Mouse (Mus musculus): ENCODE measurements around the gene Pou1f1. TPM values are rescaled to one million over a fixed set of nuclear protein-coding genes. Genes with fewer than 3 reads are reported as not detected.

Gene Pou1f1
- polyA plus RNA-seq, 1 experiment from 2014 or later, result 0.09 TPM

- Histone ChIP-seq H3K4me3 (no peak overlapping the region), H3K27me3 (no peaks in the 10 kb centered on the region), H3K36me3 (peaks cover 13% of the 10 kb centered on the region), H3K9ac (no peak overlapping the region), H3K27ac (no peak overlapping the region), H3K4me1 (replicated peaks) (0 out of 2 replicates have a peak, but pooled peaks cover under 1% of the 10 kb centered on the region), H3K4me2 (no peak overlapping the region), H3K9me3 (no peaks in the 10 kb centered on the region)
- WGBS, result 89% methylated on average over 7 of the region's 7 CpGs
- ATAC-seq (ENCODE audit: low FRiP score), result no peak
These were observed 28.6 kb downstream of the Pou1f1 start for GRCm38 (mm10) chr16:65548960-65549359.

GRCm38 (mm10) chr16:65550814-65551213 lies 30.5 kb downstream of the Pou1f1 start:
- H3K4me3 ChIP-seq, result no peak overlapping the region
- H3K9ac ChIP-seq, result no peak overlapping the region
- 0 out of 2 replicates have a peak, but pooled peaks cover 5% of the 10 kb centered on the region for H3K4me1 ChIP-seq (replicated peaks)
- no peak overlapping the region for H3K27ac ChIP-seq
- peaks cover 3% of the 10 kb centered on the region for H3K36me3 ChIP-seq
- no peaks in the 10 kb centered on the region for H3K9me3 ChIP-seq
- H3K27me3 ChIP-seq, result no peaks in the 10 kb centered on the region
- WGBS, result 71% methylated on average over 13 of the region's 13 CpGs
- peak; percentile 52; the same call in 1 of the 2 replicates for ATAC-seq (ENCODE audit: low FRiP score)
- no peak overlapping the region for H3K4me2 ChIP-seq

- H3K36me3 ChIP-seq, result peaks cover 3% of the 10 kb centered on the region
- WGBS, result 87% methylated on average over 5 of the region's 5 CpGs
- no peak overlapping the region for H3K4me3 ChIP-seq
- no peak for ATAC-seq (ENCODE audit: low FRiP score)
- no peak overlapping the region for H3K27ac ChIP-seq
- H3K27me3 ChIP-seq, result no peaks in the 10 kb centered on the region
- no peak overlapping the region for H3K4me2 ChIP-seq
- no peaks in the 10 kb centered on the region for H3K9me3 ChIP-seq
- no peak overlapping the region for H3K9ac ChIP-seq
- 0 out of 2 replicates have a peak, but pooled peaks cover 5% of the 10 kb centered on the region for H3K4me1 ChIP-seq (replicated peaks)
These were observed 34.0 kb downstream of the Pou1f1 start for GRCm38 (mm10) chr16:65554267-65554666.

- Histone ChIP-seq H3K4me1 (replicated peaks) (peaks cover 13% of the 10 kb centered on the region), H3K9ac (no peak overlapping the region), H3K4me2 (no peak overlapping the region), H3K27ac (no peak overlapping the region), H3K27me3 (no peaks in the 10 kb centered on the region), H3K4me3 (no peak overlapping the region), H3K9me3 (no peaks in the 10 kb centered on the region), H3K36me3 (no peaks in the 10 kb centered on the region)
- 70% methylated on average over 5 of the region's 5 CpGs for WGBS
- ATAC-seq (ENCODE audit: low FRiP score), result no peak
These were observed 37.1 kb downstream of the Pou1f1 start for GRCm38 (mm10) chr16:65557369-65557768.

- Histone ChIP-seq H3K9me3 (no peaks in the 10 kb centered on the region), H3K36me3 (no peaks in the 10 kb centered on the region), H3K4me1 (replicated peaks) (peaks cover 13% of the 10 kb centered on the region), H3K27ac (no peak overlapping the region), H3K4me3 (peak overlapping the region; percentile 23), H3K4me2 (peak overlapping the region; percentile 44), H3K9ac (no peak overlapping the region), H3K27me3 (no peaks in the 10 kb centered on the region)
- 89% methylated on average over 2 of the region's 2 CpGs for WGBS
- no peak for ATAC-seq (ENCODE audit: low FRiP score)
These were observed 39.3 kb downstream of the Pou1f1 start for GRCm38 (mm10) chr16:65559591-65559990.

GRCm38 (mm10) chr16:65560996-65561962 lies 41.0 kb downstream of the Pou1f1 start:
- Histone ChIP-seq H3K27me3 (no peaks in the 10 kb centered on the region), H3K9ac (peak overlapping the region; percentile 85), H3K4me1 (replicated peaks) (peaks cover 13% of the 10 kb centered on the region), H3K4me2 (peak overlapping the region; percentile 84), H3K4me3 (peak overlapping the region; percentile 91), H3K9me3 (no peaks in the 10 kb centered on the region), H3K27ac (peak overlapping the region; percentile 82), H3K36me3 (no peaks in the 10 kb centered on the region)
- ATAC-seq (ENCODE audit: low FRiP score), result peak; percentile 18; the same call in 1 of the 2 replicates
- WGBS, result 15% methylated on average over 8 of the region's 8 CpGs

GRCm38 (mm10) chr16:65561963-65562863 lies 41.9 kb downstream of the Pou1f1 start, which contains the start of gene Chmp2b:
Gene Chmp2b (minus strand): TSS chr16:65562726.
- ATAC-seq (ENCODE audit: low FRiP score), result peak; percentile 94

GRCm38 (mm10) chr16:65562864-65563206 lies 42.5 kb downstream of the Pou1f1 start:
- H3K27ac ChIP-seq, result peak overlapping the region; percentile 82
- peak; percentile 80 for ATAC-seq (ENCODE audit: low FRiP score)

More at GRCm38 (mm10) chr16:65561963-65562863, 41.9 kb downstream of the Pou1f1 start, which contains the start of gene Chmp2b:
- Histone ChIP-seq H3K4me2 (peak within 1 kb of the TSS; percentile 84), H3K4me1 (replicated peaks) (peaks cover 13% of the 10 kb centered on the region), H3K9ac (peak within 1 kb of the TSS; percentile 85), H3K27me3 (no peaks in the 10 kb centered on the region), H3K9me3 (no peaks in the 10 kb centered on the region), H3K4me3 (peak within 1 kb of the TSS; percentile 91), H3K27ac (peak within 1 kb of the TSS; percentile 82), H3K36me3 (no peaks in the 10 kb centered on the region)
- under 1% methylated on average over 68 of the region's 69 CpGs for WGBS

GRCm38 (mm10) chr16:65564306-65564705 lies 44.0 kb downstream of the Pou1f1 start:
- peaks cover 13% of the 10 kb centered on the region for H3K4me1 ChIP-seq (replicated peaks)
- H3K4me3 ChIP-seq, result no peak overlapping the region
- no peaks in the 10 kb centered on the region for H3K9me3 ChIP-seq
- H3K27me3 ChIP-seq, result no peaks in the 10 kb centered on the region
- no peak overlapping the region for H3K9ac ChIP-seq
- no peaks in the 10 kb centered on the region for H3K36me3 ChIP-seq
- no peak overlapping the region for H3K27ac ChIP-seq
- ATAC-seq (ENCODE audit: low FRiP score), result no peak
- WGBS, result 62% methylated on average over 8 of the region's 8 CpGs
- no peak overlapping the region for H3K4me2 ChIP-seq

More at GRCm38 (mm10) chr16:65562864-65563206, 42.5 kb downstream of the Pou1f1 start:
- no peaks in the 10 kb centered on the region for H3K36me3 ChIP-seq
- peak overlapping the region; percentile 84 for H3K4me2 ChIP-seq
- H3K27me3 ChIP-seq, result no peaks in the 10 kb centered on the region
- peak overlapping the region; percentile 85 for H3K9ac ChIP-seq
- WGBS, result under 1% methylated on average over 10 of the region's 10 CpGs
- H3K4me3 ChIP-seq, result peak overlapping the region; percentile 91
- H3K9me3 ChIP-seq, result no peaks in the 10 kb centered on the region
- H3K4me1 ChIP-seq (replicated peaks), result peaks cover 13% of the 10 kb centered on the region

- no peak for ATAC-seq (ENCODE audit: low FRiP score)
- H3K9me3 ChIP-seq, result no peaks in the 10 kb centered on the region
These were observed 44.6 kb downstream of the Pou1f1 start for GRCm38 (mm10) chr16:65564951-65565350.

GRCm38 (mm10) chr16:65568853-65569252 lies 48.5 kb downstream of the Pou1f1 start:
- Histone ChIP-seq H3K4me1 (replicated peaks) (no peaks in the 10 kb centered on the region), H3K9me3 (no peaks in the 10 kb centered on the region), H3K27ac (no peak overlapping the region), H3K9ac (no peak overlapping the region), H3K36me3 (no peaks in the 10 kb centered on the region), H3K4me2 (no peak overlapping the region), H3K4me3 (no peak overlapping the region), H3K27me3 (no peaks in the 10 kb centered on the region)
- WGBS, result 86% methylated on average over 4 of the region's 4 CpGs
- no peak for ATAC-seq (ENCODE audit: low FRiP score)

More at GRCm38 (mm10) chr16:65564951-65565350, 44.6 kb downstream of the Pou1f1 start:
- Histone ChIP-seq H3K27ac (no peak overlapping the region), H3K9ac (no peak overlapping the region), H3K27me3 (no peaks in the 10 kb centered on the region), H3K36me3 (no peaks in the 10 kb centered on the region), H3K4me1 (replicated peaks) (peaks cover 9% of the 10 kb centered on the region), H3K4me3 (no peak overlapping the region), H3K4me2 (no peak overlapping the region)
- WGBS, result 96% methylated on average over 1 of the region's 1 CpGs

All from hindbrain, embryonic 13.5 days (tissue).